42 mouse cellular contexts compared by ENCODE assay signal in genomic region chr8:106506106-106506505, GRCm38 (mm10). TPM values are rescaled to one million over a fixed set of nuclear protein-coding genes. Genes with fewer than 3 reads are reported as not detected.
DNase-seq lines count a peak whose midpoint lies in the region; ATAC-seq and TF ChIP-seq lines count a peak whose summit lies in the region.
"Had no signal": no experiment of that assay in that cellular context is flagged by ENCODE, and none has a peak within 500 bp of the region (broad histone marks: within the 10 kb centered on the region; RNA-seq: fewer than 3 reads in every experiment).

No protein-coding gene starts in this region.

- TF ChIP-seq EP300 in lung, postnatal 0 days (IDR thresholded peaks at IDR 0.05), result no peak

- H3K27me3 ChIP-seq in lung, postnatal 0 days (replicated peaks; ENCODE audit: insufficient read depth, low read length), result peaks cover 3% of the 10 kb centered on the region; the same call in 1 of the 2 replicates
- peaks cover 31% of the 10 kb centered on the region for H3K27me3 ChIP-seq in limb, embryonic 10.5 days (ENCODE audit: low read depth, poor library complexity, severe bottlenecking)

- TF ChIP-seq CTCF in lung, postnatal 0 days (IDR thresholded peaks at IDR 0.05), result no peak

- intact Hi-C loops in heart, postnatal 10 days (cut with DNase I), result no loop called here

- no peaks in the 10 kb centered on the region for H3K9me3 ChIP-seq in lung, postnatal 0 days (ENCODE audit: low read length)
- no peaks in the 10 kb centered on the region for H3K9me3 ChIP-seq in limb, embryonic 10.5 days (replicated peaks)
- H3K9me3 ChIP-seq: embryonic facial prominence, embryonic 13.5 days; forebrain, embryonic 12.5 days; heart, embryonic 13.5 days; kidney, embryonic 15.5 days; midbrain, embryonic 10.5 days; midbrain, embryonic 15.5 days; neural tube, embryonic 12.5 days had no signal

- peak; percentile 45 for DNase-seq in heart, adult 11 months
- DNase-seq in heart, postnatal 10 days, result no peak
- peak; percentile 3 for DNase-seq in lung, postnatal 0 days (ENCODE audit: low spot score)
- DNase-seq in lung, postnatal 4 days, result no peak
- DNase-seq in NIH3T3 (ENCODE audit: low read depth), result peak; percentile 86
- DNase-seq in limb, embryonic 10.5 days (ENCODE audit: low spot score), result no peak
- DNase-seq in thymus, postnatal 0 days (ENCODE audit: low spot score), result no peak
- no peak for DNase-seq in neural tube, embryonic 10.5 days (ENCODE audit: extremely low spot score, low spot score)
- DNase-seq: adrenal gland, adult 8-10 months; B cell, adult 2 months; cerebellum, adult 11 months; cerebellum, adult 9-11 months; embryo, embryonic 11 days; forebrain, postnatal 0 days; gastrocnemius, postnatal 25 days; heart, postnatal 14 days; kidney, adult 11 months; kidney, postnatal 36 days; liver; lung, adult 2 months; lung, postnatal 14 days; right cerebral cortex, adult 18-20 months; thymus, adult 18-20 months; thymus, postnatal 36 days had no signal

- no peaks in the 10 kb centered on the region for H3K36me3 ChIP-seq in lung, postnatal 0 days (ENCODE audit: insufficient read depth, low read length)
- H3K36me3 ChIP-seq in limb, embryonic 10.5 days, result no peaks in the 10 kb centered on the region
- H3K36me3 ChIP-seq: embryonic facial prominence, embryonic 13.5 days; forebrain, embryonic 12.5 days; heart, embryonic 13.5 days; kidney, embryonic 15.5 days; midbrain, embryonic 10.5 days; midbrain, embryonic 15.5 days; neural tube, embryonic 12.5 days had no signal

- ATAC-seq in lung, postnatal 0 days, result no peak
- ATAC-seq: activated CD4-positive, CD25-positive, alpha-beta regulatory T cell, adult 4 months; forebrain, postnatal 0 days; hindbrain, embryonic 16.5 days; midbrain, embryonic 15.5 days had no signal

- peaks cover 8% of the 10 kb centered on the region; the same call in 1 of the 2 replicates for H3K4me1 ChIP-seq in lung, postnatal 0 days (ENCODE audit: insufficient read depth, low read depth, low read length)
- peaks cover 46% of the 10 kb centered on the region for H3K4me1 ChIP-seq in limb, embryonic 10.5 days

- H3K9ac ChIP-seq in lung, postnatal 0 days (replicated peaks; ENCODE audit: low read depth), result no peak overlapping the region
- H3K9ac ChIP-seq: embryonic facial prominence, embryonic 13.5 days; forebrain, embryonic 12.5 days; forebrain, postnatal 0 days; heart, embryonic 13.5 days; kidney, embryonic 15.5 days; liver, embryonic 14.5 days; midbrain, embryonic 15.5 days; neural tube, embryonic 12.5 days had no signal

- WGBS in lung, postnatal 0 days, result 87% methylated on average over 1 of the region's 1 CpGs
- WGBS in limb, embryonic 10.5 days, result 96% methylated on average over 1 of the region's 1 CpGs

- no peak overlapping the region for H3K4me3 ChIP-seq in lung, postnatal 0 days (ENCODE audit: low read depth, low read length)
- no peak overlapping the region for H3K4me3 ChIP-seq in limb, embryonic 10.5 days
- H3K4me3 ChIP-seq: embryonic facial prominence, embryonic 13.5 days; forebrain, embryonic 12.5 days; heart, adult 2 months; heart, embryonic 13.5 days; kidney, embryonic 15.5 days; layer of hippocampus, adult 2 months; midbrain, embryonic 10.5 days; midbrain, embryonic 15.5 days; neural tube, embryonic 12.5 days had no signal

- no peak overlapping the region for H3K4me2 ChIP-seq in lung, postnatal 0 days (replicated peaks; ENCODE audit: low read depth, low read length)
- H3K4me2 ChIP-seq: embryonic facial prominence, embryonic 13.5 days; forebrain, embryonic 12.5 days; kidney, embryonic 15.5 days; midbrain, embryonic 15.5 days; neural tube, embryonic 12.5 days had no signal

- no peak overlapping the region for H3K27ac ChIP-seq in lung, postnatal 0 days (ENCODE audit: low read length)
- H3K27ac ChIP-seq in limb, embryonic 10.5 days, result peak overlapping the region; percentile 17; the same call in 1 of the 2 replicates
- H3K27ac ChIP-seq: forebrain, embryonic 12.5 days; heart, adult 2 months; kidney, embryonic 15.5 days; layer of hippocampus, adult 2 months; liver, embryonic 14.5 days; midbrain, embryonic 10.5 days; midbrain, embryonic 15.5 days; neural tube, embryonic 12.5 days had no signal

RNA-seq across cellular contexts. Expression of gene Cdh3, which starts 4.6 kb away (rescaled TPM):
- total RNA-seq in heart, postnatal 10 days (2021), result 1 to 10 TPM; 2.8 to 3.3 TPM
- polyA plus RNA-seq in lung, postnatal 0 days (2015; fragmentation: Nextera tagmentation; extraction: Ambion mirVana), result 2.3 and 2.6 TPM in 2 replicates
- polyA plus RNA-seq in limb, embryonic 10.5 days (2016; fragmentation: Nextera tagmentation; extraction: Ambion mirVana), result 29.7 and 34.5 TPM in 2 replicates
- polyA plus RNA-seq in thymus, postnatal 0 days (2015; fragmentation: Nextera tagmentation; extraction: Ambion mirVana), result 7.7 and 8.6 TPM in 2 replicates
- total RNA-seq: layer of hippocampus, adult 2 months; megakaryocyte progenitor cell, adult 5-6 weeks had no signal
- polyA plus RNA-seq: activated CD4-positive, CD25-positive, alpha-beta regulatory T cell, adult 4 months had no signal

RNA-seq across cellular contexts. Expression of gene 6030452D12Rik, which starts 5.8 kb away (rescaled TPM):
- total RNA-seq in heart, postnatal 10 days (2021), result not detected
- not detected in 2 replicates for polyA plus RNA-seq in lung, postnatal 0 days (2015; fragmentation: Nextera tagmentation; extraction: Ambion mirVana)
- polyA plus RNA-seq in limb, embryonic 10.5 days (2016; fragmentation: Nextera tagmentation; extraction: Ambion mirVana), result not detected in 2 replicates
- polyA plus RNA-seq in thymus, postnatal 0 days (2015; fragmentation: Nextera tagmentation; extraction: Ambion mirVana), result not detected in 2 replicates
- total RNA-seq: adrenal gland, adult 8-10 months; forebrain, postnatal 0 days; gastrocnemius, postnatal 25 days; heart, adult 2 months; heart, postnatal 14 days; layer of hippocampus, adult 2 months; layer of hippocampus, postnatal 25 days; left cerebral cortex, adult 8-10 months; left cerebral cortex, postnatal 36 days; megakaryocyte progenitor cell, adult 5-6 weeks had no signal
- polyA plus RNA-seq: activated CD4-positive, CD25-positive, alpha-beta regulatory T cell, adult 4 months; embryonic facial prominence, embryonic 13.5 days; forebrain, embryonic 12.5 days; forebrain, postnatal 0 days; heart, adult 2 months; heart, embryonic 13.5 days; hindbrain, embryonic 11.5 days; hindbrain, embryonic 16.5 days; kidney, embryonic 15.5 days; liver, embryonic 14.5 days; lung, adult 2 months; midbrain, embryonic 10.5 days; midbrain, embryonic 15.5 days; neural tube, embryonic 12.5 days; spleen, adult 2 months had no signal

Comparison
In these comparisons a context has a peak if more than half of its experiments do, and no peak if none do; other contexts are left out.
1. DNase-seq: peak in heart, adult 11 months (single experiment), lung, postnatal 0 days (single experiment) and NIH3T3 (single experiment); none in heart, postnatal 10 days (0 of 2), lung, postnatal 4 days (0 of 2), limb, embryonic 10.5 days (single experiment), thymus, postnatal 0 days (single experiment) and neural tube, embryonic 10.5 days (single experiment).